Comparison of ENCODE assay signal across 8 mouse cellular contexts in the genomic region with DNA sequence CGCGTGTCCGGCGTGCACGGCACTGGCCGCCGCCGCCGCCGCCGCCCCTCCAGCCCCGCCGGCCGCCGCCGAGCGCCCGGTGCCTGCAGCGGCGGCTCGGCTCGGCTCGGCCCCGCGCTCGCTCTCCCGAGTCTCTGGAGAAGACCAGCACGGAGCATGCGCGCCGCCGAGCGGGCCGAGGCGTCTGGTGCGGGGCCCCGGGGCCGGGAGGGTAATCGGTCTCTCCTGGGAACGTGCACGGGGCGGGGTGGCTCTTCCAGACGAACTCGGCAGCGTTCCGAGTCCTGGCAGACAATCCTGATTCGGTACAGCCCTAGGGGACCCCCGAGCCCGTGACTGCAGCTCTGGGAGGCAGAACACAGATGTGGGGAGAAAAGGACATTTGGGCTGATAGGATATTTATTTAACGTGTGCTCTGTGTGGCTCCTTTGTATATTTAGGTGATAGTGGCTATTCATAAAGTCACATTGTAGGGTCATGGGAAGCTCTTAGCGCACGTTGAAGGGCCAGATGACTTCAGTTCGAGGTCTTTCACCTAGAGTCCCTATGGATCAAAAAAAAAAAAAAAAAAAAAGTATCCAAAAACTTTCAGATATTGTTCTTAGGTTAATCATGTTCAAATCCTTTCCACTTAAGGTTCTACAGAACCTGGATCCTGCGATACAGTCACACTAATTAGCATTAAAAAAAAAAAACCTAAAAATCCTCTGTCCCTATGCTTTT. TPM values are rescaled to one million over a fixed set of nuclear protein-coding genes. Genes with fewer than 3 reads are reported as not detected.
DNase-seq lines count a peak whose midpoint lies in the region; ATAC-seq and TF ChIP-seq lines count a peak whose summit lies in the region.

No protein-coding gene starts in this region.

- peak; percentile 55 for DNase-seq in c-Kit-positive CD71-negative TER-119-negative erythroid progenitor cells, embryonic 14.5 days (ENCODE audit: low read depth)
- peak; percentile 86 for DNase-seq in forebrain, embryonic 10.5 days (ENCODE audit: extremely low spot score, low spot score)
- peak; percentile 88 to 96 for DNase-seq in kidney, postnatal 25 days

- 3% methylated on average over 54 of the region's 54 CpGs for WGBS in forebrain, embryonic 10.5 days
- 1% methylated on average over 54 of the region's 54 CpGs for WGBS in heart, embryonic 15.5 days
- under 1% methylated on average over 41 of the region's 54 CpGs for WGBS in liver, embryonic 16.5 days (ENCODE audit: insufficient replicate concordance)
- under 1% methylated on average over 39 of the region's 54 CpGs for WGBS in neural tube, embryonic 13.5 days

- peak overlapping the region; percentile 87 for H3K4me3 ChIP-seq in E14TG2a.4 (replicated peaks; ENCODE audit: low read length)
- peak overlapping the region; percentile 91 for H3K4me3 ChIP-seq in forebrain, embryonic 10.5 days
- H3K4me3 ChIP-seq in heart, embryonic 15.5 days = peak overlapping the region; percentile 99
- peak overlapping the region; percentile 98 for H3K4me3 ChIP-seq in liver, embryonic 16.5 days (ENCODE audit: low read depth, low read length)
- H3K4me3 ChIP-seq in neural tube, embryonic 13.5 days = peak overlapping the region; percentile 98
- H3K4me3 ChIP-seq in testis, adult 2 months (ENCODE audit: control insufficient read depth, low read depth, low read length) = peak overlapping the region; percentile 94

- peak overlapping the region; percentile 96 for H3K27ac ChIP-seq in forebrain, embryonic 10.5 days
- peak overlapping the region; percentile 99 for H3K27ac ChIP-seq in heart, embryonic 15.5 days
- H3K27ac ChIP-seq in liver, embryonic 16.5 days (ENCODE audit: low read length) = peak overlapping the region; percentile 97
- peak overlapping the region; percentile 99 for H3K27ac ChIP-seq in neural tube, embryonic 13.5 days (replicated peaks)
- H3K27ac ChIP-seq in testis, adult 2 months (ENCODE audit: control insufficient read depth, insufficient read depth, low read depth, low read length) = peak overlapping the region; percentile 81

- peak overlapping the region; percentile 100 for H3K9ac ChIP-seq in heart, embryonic 15.5 days
- H3K9ac ChIP-seq in liver, embryonic 16.5 days (ENCODE audit: low read depth, low read length) = peak overlapping the region; percentile 98
- peak overlapping the region; percentile 96 for H3K9ac ChIP-seq in neural tube, embryonic 13.5 days

- TF ChIP-seq POLR2A in testis, adult 2 months (IDR thresholded peaks at IDR 0.05; ENCODE audit: control insufficient read depth, low read depth, low read length) = no peak

- peaks cover 9% of the 10 kb centered on the region; the same call in 1 of the 2 replicates for H3K4me1 ChIP-seq in E14TG2a.4 (replicated peaks; ENCODE audit: low read depth, low read length)
- H3K4me1 ChIP-seq in forebrain, embryonic 10.5 days = peaks cover 20% of the 10 kb centered on the region
- H3K4me1 ChIP-seq in heart, embryonic 15.5 days (replicated peaks) = peaks cover 20% of the 10 kb centered on the region
- H3K4me1 ChIP-seq in liver, embryonic 16.5 days (ENCODE audit: control insufficient read depth, low read depth, low read length) = peaks cover 17% of the 10 kb centered on the region
- H3K4me1 ChIP-seq in neural tube, embryonic 13.5 days (replicated peaks) = peaks cover 20% of the 10 kb centered on the region
- H3K4me1 ChIP-seq in testis, adult 2 months (ENCODE audit: control insufficient read depth, insufficient read depth, low read length) = peaks cover 13% of the 10 kb centered on the region

- no peaks in the 10 kb centered on the region for H3K9me3 ChIP-seq in E14TG2a.4 (ENCODE audit: low read length)
- no peaks in the 10 kb centered on the region for H3K9me3 ChIP-seq in forebrain, embryonic 10.5 days
- no peaks in the 10 kb centered on the region for H3K9me3 ChIP-seq in heart, embryonic 15.5 days (replicated peaks)
- H3K9me3 ChIP-seq in liver, embryonic 16.5 days (replicated peaks; ENCODE audit: control insufficient read depth, low read length) = no peaks in the 10 kb centered on the region
- H3K9me3 ChIP-seq in neural tube, embryonic 13.5 days = no peaks in the 10 kb centered on the region

- peak overlapping the region; percentile 77 for H3K4me2 ChIP-seq in heart, embryonic 15.5 days
- H3K4me2 ChIP-seq in liver, embryonic 16.5 days (ENCODE audit: low read depth, low read length) = peak overlapping the region; percentile 81
- H3K4me2 ChIP-seq in neural tube, embryonic 13.5 days = peak overlapping the region; percentile 75

- no peaks in the 10 kb centered on the region for H3K36me3 ChIP-seq in E14TG2a.4 (ENCODE audit: insufficient read depth, low read length)
- no peaks in the 10 kb centered on the region for H3K36me3 ChIP-seq in forebrain, embryonic 10.5 days (replicated peaks)
- no peaks in the 10 kb centered on the region for H3K36me3 ChIP-seq in heart, embryonic 15.5 days
- no peaks in the 10 kb centered on the region for H3K36me3 ChIP-seq in liver, embryonic 16.5 days (ENCODE audit: control insufficient read depth, insufficient read depth)
- no peaks in the 10 kb centered on the region for H3K36me3 ChIP-seq in neural tube, embryonic 13.5 days
- no peaks in the 10 kb centered on the region for H3K36me3 ChIP-seq in testis, adult 2 months (ENCODE audit: control insufficient read depth, insufficient read depth, low read length)

- H3K27me3 ChIP-seq in E14TG2a.4 (ENCODE audit: insufficient read depth, low read length) = peaks cover 38% of the 10 kb centered on the region
- peaks cover 11% of the 10 kb centered on the region; the same call in 1 of the 2 replicates for H3K27me3 ChIP-seq in forebrain, embryonic 10.5 days (ENCODE audit: poor library complexity, severe bottlenecking)
- H3K27me3 ChIP-seq in heart, embryonic 15.5 days = no peaks in the 10 kb centered on the region
- no peaks in the 10 kb centered on the region for H3K27me3 ChIP-seq in liver, embryonic 16.5 days (ENCODE audit: control insufficient read depth, insufficient read depth, low read depth, low read length)
- H3K27me3 ChIP-seq in neural tube, embryonic 13.5 days = no peaks in the 10 kb centered on the region
- no peaks in the 10 kb centered on the region for H3K27me3 ChIP-seq in testis, adult 2 months (ENCODE audit: control insufficient read depth, insufficient read depth, low read length)

- TF ChIP-seq CTCF in E14TG2a.4 (conservative IDR thresholded peaks at IDR 0.05; ENCODE audit: low read length) = no peak
- no peak for TF ChIP-seq CTCF in testis, adult 2 months (IDR thresholded peaks at IDR 0.05; ENCODE audit: control insufficient read depth, insufficient read depth, insufficient replicate concordance, low read depth, low read length)

- ATAC-seq in heart, embryonic 15.5 days (replicated peaks; ENCODE audit: insufficient number of reproducible peaks, insufficient read depth, low FRiP score, low read depth) = peak; percentile 90
- peak; percentile 85 for ATAC-seq in liver, embryonic 16.5 days (ENCODE audit: low read depth)
- ATAC-seq in neural tube, embryonic 13.5 days (ENCODE audit: low read depth) = peak; percentile 91

RNA-seq across cellular contexts. Expression of a gene that starts 0.6 kb away (rescaled TPM):
- 7.8 and 8.2 TPM in 2 replicates for polyA plus RNA-seq in forebrain, embryonic 10.5 days (2016; fragmentation: Nextera tagmentation; extraction: Ambion mirVana)
- polyA plus RNA-seq in heart, embryonic 15.5 days (2015; fragmentation: Nextera tagmentation; extraction: Ambion mirVana) = 6.7 and 7.4 TPM in 2 replicates
- 3.3 and 3.7 TPM in 2 replicates for polyA plus RNA-seq in liver, embryonic 16.5 days (2015; fragmentation: Nextera tagmentation; extraction: Ambion mirVana)
- polyA plus RNA-seq in neural tube, embryonic 13.5 days (2015; fragmentation: Nextera tagmentation; extraction: Ambion mirVana) = 13.1 and 14.3 TPM in 2 replicates
- polyA plus RNA-seq in testis, adult 2 months (2012; rRNA removed) = 6.8 and 7.6 TPM in 2 replicates

RNA-seq across cellular contexts. Expression of a gene that starts 42.4 kb away (rescaled TPM):
- 20.4 and 21.0 TPM in 2 replicates for polyA plus RNA-seq in forebrain, embryonic 10.5 days (2016; fragmentation: Nextera tagmentation; extraction: Ambion mirVana)
- 15.4 and 16.4 TPM in 2 replicates for polyA plus RNA-seq in heart, embryonic 15.5 days (2015; fragmentation: Nextera tagmentation; extraction: Ambion mirVana)
- polyA plus RNA-seq in liver, embryonic 16.5 days (2015; fragmentation: Nextera tagmentation; extraction: Ambion mirVana) = 11.6 and 12.2 TPM in 2 replicates
- polyA plus RNA-seq in neural tube, embryonic 13.5 days (2015; fragmentation: Nextera tagmentation; extraction: Ambion mirVana) = 8.9 and 9.6 TPM in 2 replicates
- polyA plus RNA-seq in testis, adult 2 months (2012; rRNA removed) = 8.1 and 9.4 TPM in 2 replicates

RNA-seq across cellular contexts. Expression of a gene that starts 42.5 kb away (rescaled TPM):
- polyA plus RNA-seq in forebrain, embryonic 10.5 days (2016; fragmentation: Nextera tagmentation; extraction: Ambion mirVana) = 20.4 and 21.6 TPM in 2 replicates
- polyA plus RNA-seq in heart, embryonic 15.5 days (2015; fragmentation: Nextera tagmentation; extraction: Ambion mirVana) = 27.9 and 28.8 TPM in 2 replicates
- polyA plus RNA-seq in liver, embryonic 16.5 days (2015; fragmentation: Nextera tagmentation; extraction: Ambion mirVana) = 16.7 and 18.4 TPM in 2 replicates
- 31.1 and 32.3 TPM in 2 replicates for polyA plus RNA-seq in neural tube, embryonic 13.5 days (2015; fragmentation: Nextera tagmentation; extraction: Ambion mirVana)
- 70.7 and 93.4 TPM in 2 replicates for polyA plus RNA-seq in testis, adult 2 months (2012; rRNA removed)

Comparison
In these comparisons a context has a peak if more than half of its experiments do, and no peak if none do; other contexts are left out.
1. Peak in every context shown above with its lines: DNase-seq, ATAC-seq, H3K4me3 ChIP-seq and H3K27ac ChIP-seq.